Mouse (Mus musculus) c-Kit-positive CD71-negative TER-119-negative erythroid progenitor cells, embryonic 14.5 days (primary cell): Measurements from ENCODE around the gene Gm26938.

Source experiments
- DNase-seq: peaks from one replicate; pipeline ENCODE4 v3.0.0-alpha.2; 2013; ENCODE audit warnings: low read depth

Gene Gm26938

GRCm38 (mm10) chr5:139826357-139827055 lies at the start of gene Gm26938, which contains the start of gene Psmg3:
Gene Gm26938, minus strand, starts transcription at chr5:139826407.
Gene Psmg3, minus strand, starts transcription at chr5:139826885.
- DNase-seq: peak; percentile 82

DNA sequence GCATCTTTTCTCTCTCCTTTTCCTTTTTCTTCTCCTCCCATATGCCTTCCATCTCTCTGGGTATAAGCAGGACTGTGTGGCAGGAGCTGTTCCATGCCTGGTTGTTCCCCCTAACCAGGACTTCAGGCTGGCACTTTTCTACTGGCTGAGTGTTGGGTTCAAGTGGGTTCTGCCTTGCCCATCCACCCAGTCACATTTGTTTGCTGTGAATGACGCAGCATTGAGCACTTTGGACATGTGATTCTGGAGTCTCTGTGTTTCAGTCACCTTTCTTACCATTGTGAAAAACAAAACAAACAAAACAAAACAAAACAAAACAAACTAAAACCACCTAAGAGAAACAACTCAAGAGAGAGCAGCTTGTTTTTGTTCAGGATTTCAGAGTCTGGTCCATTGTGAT lies 45.3 kb upstream of the Gm26938 start:
- no peak for DNase-seq

- no peak for DNase-seq
Observed at GRCm38 (mm10) chr5:139870886-139871285, 44.7 kb upstream of the Gm26938 start.

- DNase-seq: no peak
Observed at GRCm38 (mm10) chr5:139862759-139863158, 36.6 kb upstream of the Gm26938 start.

DNA sequence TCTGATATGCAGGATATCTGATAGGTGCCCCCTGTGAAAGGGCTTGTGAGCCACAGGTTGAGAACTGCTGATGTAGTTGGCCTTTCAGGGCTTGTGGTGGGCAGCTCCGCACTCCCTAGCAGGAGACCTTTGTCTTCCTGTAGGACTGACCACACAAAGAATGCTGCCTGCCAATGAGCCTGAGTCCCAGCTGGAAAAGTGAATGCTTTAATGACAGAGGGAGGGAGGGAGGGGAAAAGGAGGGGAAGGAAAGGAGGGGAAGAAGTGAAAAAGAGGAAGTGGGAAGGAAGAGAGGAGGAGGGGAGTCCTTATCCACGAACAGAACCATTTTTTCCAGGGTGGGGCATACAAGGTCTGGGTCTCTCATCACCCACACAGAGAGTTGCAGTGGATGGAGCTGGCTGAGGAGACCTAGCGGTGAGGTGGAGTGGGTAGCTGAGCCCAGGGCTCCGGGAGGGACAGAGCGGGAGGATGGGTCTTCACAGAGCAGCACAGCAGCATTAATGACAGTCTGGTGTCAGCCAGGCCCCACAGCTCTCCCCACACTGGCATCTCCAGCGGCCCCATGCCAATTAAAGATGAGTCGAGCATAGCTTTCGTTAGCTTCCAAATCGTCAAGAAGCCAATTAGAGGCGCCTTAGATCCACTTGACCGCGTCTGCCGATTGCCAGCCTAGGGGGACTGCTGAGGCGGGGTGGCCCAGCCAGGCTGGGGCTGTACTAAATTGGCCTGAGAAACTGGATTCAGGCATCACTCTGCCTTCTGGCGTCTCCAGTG lies 34.3 kb upstream of the Gm26938 start:
- DNase-seq: no peak

- no peak for DNase-seq
Observed at GRCm38 (mm10) chr5:139849626-139850320, 23.6 kb upstream of the Gm26938 start.

- no peak for DNase-seq
Observed at GRCm38 (mm10) chr5:139839142-139839541, 12.9 kb upstream of the Gm26938 start.

DNA sequence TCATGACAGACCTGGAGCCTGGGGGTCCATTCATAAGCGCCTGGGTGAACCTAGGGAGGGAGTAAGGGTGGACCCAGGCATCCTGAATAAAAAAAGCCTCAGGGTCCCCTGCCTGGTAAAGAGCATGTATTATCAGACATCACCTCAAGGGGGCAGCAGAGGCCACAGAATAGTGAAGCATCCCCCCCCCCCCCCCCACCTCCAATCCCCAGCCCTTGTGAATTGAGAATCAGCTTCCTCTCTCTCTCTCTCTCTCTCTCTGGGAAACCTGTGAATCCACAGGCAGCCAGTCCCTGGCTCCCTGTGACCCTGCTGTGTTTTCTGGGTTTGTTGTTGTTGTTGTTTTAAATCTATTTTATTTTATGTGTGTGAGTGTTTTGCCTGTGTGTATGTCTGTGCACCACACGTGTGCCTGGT lies 12.3 kb upstream of the Gm26938 start:
- peak; percentile 54 for DNase-seq

GRCm38 (mm10) chr5:139835706-139836105 lies 9.5 kb upstream of the Gm26938 start:
- no peak for DNase-seq

- DNase-seq: no peak
Observed at GRCm38 (mm10) chr5:139832125-139832524, 5.9 kb upstream of the Gm26938 start.

- DNase-seq: peak; percentile 46
Observed at GRCm38 (mm10) chr5:139830734-139831133, 4.5 kb upstream of the Gm26938 start.

DNA sequence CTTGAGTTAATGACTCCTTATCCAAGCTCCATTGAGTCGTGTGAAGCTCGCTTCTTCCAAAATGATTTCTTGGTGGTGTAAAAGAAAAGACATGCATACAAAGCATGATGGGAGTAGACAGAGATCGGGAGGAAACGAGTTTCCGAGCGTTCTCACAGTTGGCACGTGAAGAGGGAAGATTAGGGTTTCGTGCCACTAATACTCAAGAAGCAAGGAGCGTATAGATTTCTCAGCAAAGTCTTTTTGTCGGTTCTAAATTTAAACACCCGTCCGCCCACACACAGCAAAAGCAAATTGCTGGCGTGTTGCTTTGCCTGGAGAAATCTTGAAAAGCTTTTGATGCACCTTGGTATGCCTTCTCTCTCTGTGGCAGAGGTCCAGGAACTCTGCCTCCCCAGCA lies 3.2 kb upstream of the Gm26938 start:
- no peak for DNase-seq

DNA sequence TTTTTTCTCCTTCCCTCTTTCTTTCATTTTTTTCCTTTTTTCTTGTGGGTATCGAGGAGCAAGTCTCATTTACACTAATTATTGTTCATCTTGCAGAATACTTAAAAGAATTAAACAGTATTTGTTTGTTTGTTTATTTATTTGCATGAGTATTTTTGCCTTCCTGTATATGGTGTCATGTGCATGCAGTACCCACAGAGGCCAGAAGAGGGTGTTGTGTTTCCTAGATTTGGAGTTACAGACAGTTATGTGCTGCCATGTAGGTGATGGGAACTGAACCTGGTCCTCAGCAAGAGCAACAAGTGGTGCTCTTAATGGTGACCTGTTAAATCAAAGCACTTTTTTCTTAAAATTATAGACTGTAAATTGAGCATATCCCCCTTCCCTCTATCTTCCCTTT lies 1.4 kb upstream of the Gm26938 start:
- no peak for DNase-seq

GRCm38 (mm10) chr5:139825947-139826346 lies 260 bp downstream of the Gm26938 start:
- no peak for DNase-seq

- DNase-seq: no peak
Observed at GRCm38 (mm10) chr5:139824531-139824930, 1.7 kb downstream of the Gm26938 start.

DNA sequence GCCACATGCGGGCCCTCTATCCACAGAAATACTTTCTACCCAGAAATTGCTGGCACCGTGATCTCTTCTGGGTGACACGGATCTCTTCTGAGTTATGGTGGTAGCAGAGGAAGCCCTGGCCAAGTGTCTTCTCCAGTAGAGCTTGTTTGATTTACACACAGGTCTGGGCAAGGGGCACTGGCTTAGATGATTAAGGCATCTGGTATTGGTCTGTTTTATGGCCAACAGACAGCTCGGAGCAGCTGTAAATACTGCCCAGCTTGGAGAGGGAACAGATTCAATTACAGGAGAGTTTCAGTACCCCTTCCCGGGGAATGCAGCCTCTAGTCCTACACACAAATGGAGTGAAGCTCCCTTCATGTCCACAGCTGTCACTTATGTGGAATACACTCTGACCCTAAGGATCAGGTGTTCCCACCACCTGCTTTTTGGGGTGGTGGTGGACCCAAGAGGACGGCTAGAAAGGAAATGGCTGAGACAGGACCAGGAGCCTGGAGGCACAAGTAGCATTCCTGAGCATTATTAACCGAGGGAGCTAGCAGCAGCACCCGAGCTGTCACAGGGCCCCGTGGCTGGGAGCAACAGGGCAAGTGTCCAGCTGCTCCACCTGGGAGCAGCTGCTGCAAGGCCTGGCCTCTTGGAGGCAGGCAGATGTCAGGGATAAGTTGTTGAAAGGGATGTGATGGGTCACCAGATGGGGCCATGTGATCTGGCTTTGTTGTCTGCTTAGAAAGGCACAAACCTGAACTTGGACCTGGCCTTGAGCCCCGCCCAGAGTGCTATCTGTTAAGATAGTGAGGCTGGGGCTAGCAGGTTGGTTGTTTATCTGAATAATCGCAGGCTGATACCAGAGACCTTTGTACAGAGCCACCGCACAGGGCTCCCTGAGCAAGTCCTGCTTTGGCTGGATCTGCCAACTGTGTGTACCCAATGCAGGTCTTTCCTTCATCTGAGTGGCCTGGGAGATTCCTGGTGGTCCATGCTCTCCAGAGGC lies 4.4 kb downstream of the Gm26938 start:
- DNase-seq: no peak

DNA sequence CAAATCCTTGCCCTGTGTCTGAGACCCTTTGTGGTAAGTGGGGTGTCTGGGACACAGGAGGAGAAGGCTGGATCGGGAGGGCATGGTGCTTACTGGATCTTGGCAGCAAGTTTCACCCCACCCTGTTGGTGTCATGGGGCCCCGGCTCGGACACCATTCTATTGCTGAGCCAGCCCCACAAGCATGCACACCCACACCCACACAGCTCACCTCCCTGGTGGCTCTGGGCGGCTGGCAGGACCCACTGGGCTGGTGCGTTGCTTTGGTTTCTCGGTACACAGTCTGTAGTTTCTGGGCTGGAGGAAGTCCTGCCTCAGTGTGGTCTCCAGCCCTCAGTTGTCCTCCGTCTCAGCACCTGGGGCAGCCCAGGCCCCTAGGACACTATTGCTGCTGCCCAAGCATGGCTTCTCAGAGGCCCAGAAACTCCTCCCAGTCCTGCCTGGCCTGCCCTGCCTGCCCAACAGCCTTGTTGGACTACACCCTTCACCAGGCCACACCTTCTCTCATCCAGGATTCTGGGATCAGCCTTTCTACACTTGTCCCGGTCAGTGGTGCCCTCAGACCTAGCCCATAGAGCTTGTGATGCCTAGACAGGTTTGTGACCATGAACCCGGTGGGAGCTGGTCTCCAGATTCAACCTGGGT lies 6.5 kb downstream of the Gm26938 start, which contains the start of gene Tmem184a:
Tmem184a (minus strand) TSS at position 380 of the 644 bp plus-strand sequence.
- no peak for DNase-seq

- no peak for DNase-seq
Observed at GRCm38 (mm10) chr5:139818801-139819200, 7.4 kb downstream of the Gm26938 start.

DNA sequence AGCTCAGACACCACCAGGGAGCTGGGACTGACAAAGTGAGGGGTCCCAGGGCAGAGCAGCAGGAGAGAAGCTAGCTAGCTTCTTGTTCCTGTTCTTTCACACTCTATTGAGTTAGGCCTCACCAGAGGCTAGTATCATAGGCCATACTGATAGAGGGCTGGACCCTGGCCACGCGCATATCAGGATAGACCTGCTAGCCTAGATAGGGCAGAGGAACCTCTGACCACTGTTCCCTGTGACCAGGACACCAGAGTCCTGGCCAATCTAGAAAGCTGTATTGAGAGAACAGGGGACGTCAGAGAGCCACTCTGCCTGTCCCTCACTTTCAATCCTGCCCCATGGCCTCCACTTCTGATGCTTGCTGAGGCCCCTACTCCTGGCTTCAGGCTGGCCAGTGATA lies 8.2 kb downstream of the Gm26938 start:
- no peak for DNase-seq

GRCm38 (mm10) chr5:139817292-139817691 lies 8.9 kb downstream of the Gm26938 start:
- no peak for DNase-seq

- no peak for DNase-seq
Observed at GRCm38 (mm10) chr5:139816445-139816844, 9.8 kb downstream of the Gm26938 start.
